Mouse (Mus musculus) hindbrain, postnatal 0 days (tissue): ENCODE results near the gene Prkaa1. TPM values are rescaled to one million over a fixed set of nuclear protein-coding genes. Genes with fewer than 3 reads are reported as not detected.
A peak's percentile ranks its signal among the peaks of the same experiment; 100 is the strongest.

Experiments
- ATAC-seq: fragments of 200-750 bp; cut with Nextera tagmentation; 2 replicates; pipeline ENCODE4 v1.8.0; 2017; ENCODE audit warnings: mild to moderate bottlenecking, moderate TSS enrichment, moderate library complexity
- DNase-seq: peaks from one replicate; pipeline ENCODE4 v3.0.0-alpha.2; 2015; ENCODE audit warnings: low spot score
- H3K27ac ChIP-seq: fragments of 300-500 bp; sonication (generic); 2 replicates; pipeline ENCODE4 v1.5.1; 2014; ENCODE audit warnings: mild to moderate bottlenecking
- H3K27me3 ChIP-seq: fragments of 300-500 bp; sonication (generic); 2 replicates; pipeline ENCODE4 v1.6.1; 2014; ENCODE audit warnings: low read length, mixed read lengths; ENCODE audit not compliant: insufficient read depth
- H3K36me3 ChIP-seq: fragments of 300-500 bp; sonication (generic); 2 replicates; pipeline ENCODE4 v1.6.1; 2014; ENCODE audit warnings: low read length, mixed read lengths; ENCODE audit not compliant: insufficient read depth
- H3K4me1 ChIP-seq: fragments of 300-500 bp; sonication (generic); 2 replicates; pipeline ENCODE4 v1.6.1; 2014; ENCODE audit warnings: antibody characterized with exemption, low read length, mixed read lengths; ENCODE audit not compliant: insufficient read depth
- H3K4me2 ChIP-seq: fragments of 300-500 bp; sonication (generic); 2 replicates; pipeline ENCODE4 v1.6.1; 2014; ENCODE audit warnings: low read depth, mild to moderate bottlenecking, low read length, moderate library complexity, mixed read lengths
- H3K4me3 ChIP-seq: fragments of 300-500 bp; sonication (generic); 2 replicates; pipeline ENCODE4 v1.5.1; 2014; ENCODE audit warnings: low read length
- H3K9ac ChIP-seq: fragments of 300-500 bp; sonication (generic); replicated peaks from 2 replicates; pipeline ENCODE4 v1.6.1; 2014; ENCODE audit warnings: mild to moderate bottlenecking, low read length, moderate library complexity, mixed read lengths
- H3K9me3 ChIP-seq: fragments of 300-500 bp; sonication (generic); 2 replicates; pipeline ENCODE4 v1.6.1; 2016; ENCODE audit warnings: low read length, mixed read lengths
- CTCF ChIP-seq: IDR thresholded peaks from 2 replicates; pipeline ENCODE4 v1.5.1; 2016; ENCODE audit warnings: antibody characterized with exemption, control low read depth, low read depth
- WGBS: fragments of 180-500 bp; shearing (Covaris S2); extraction: QIAGEN DNeasy Blood & Tissue Kit; methylation state at CpG from one replicate; pipeline ENCODE4 v1.1.7; 2014; 5-methylcytosine and 5-hydroxymethylcytosine counted together
- polyA plus RNA-seq: library from polyadenylated mRNA; unstranded; fragments of >200 nt; fragmentation: Nextera tagmentation; extraction: Ambion mirVana; gene quantifications from 2 replicates; pipeline ENCODE4 v1.2.1, GENCODE M21; 2015
- total RNA-seq: library from RNA; depleted of rRNA; stranded (reverse); fragments of >200 nt; gene quantifications from 2 replicates; pipeline ENCODE4 v1.2.3, GENCODE M21; 2014

Gene Prkaa1
- total and polyA plus RNA-seq, 2 experiments from 2014 or later = 9.4 to 14.3 TPM

- WGBS = 63% methylated on average over 9 of the region's 9 CpGs
- peak; percentile 40 for DNase-seq
- no peaks in the 10 kb centered on the region for H3K9me3 ChIP-seq
- no peak for TF ChIP-seq CTCF
- H3K27me3 ChIP-seq = no peaks in the 10 kb centered on the region
- peak; percentile 44; the same call in 1 of the 2 replicates for ATAC-seq
- H3K4me1 ChIP-seq = no peaks in the 10 kb centered on the region; the same call in 1 of the 2 replicates
- H3K27ac ChIP-seq = no peak overlapping the region
- H3K4me3 ChIP-seq = no peak overlapping the region
- no peaks in the 10 kb centered on the region for H3K36me3 ChIP-seq
- no peak overlapping the region for H3K4me2 ChIP-seq
- H3K9ac ChIP-seq = no peak overlapping the region
Measured at GRCm38 (mm10) chr15:5138021-5138856, 5.4 kb upstream of the Prkaa1 start.

- TF ChIP-seq CTCF = no peak
- H3K36me3 ChIP-seq = no peaks in the 10 kb centered on the region
- H3K4me1 ChIP-seq = no peaks in the 10 kb centered on the region; the same call in 1 of the 2 replicates
- no peaks in the 10 kb centered on the region for H3K27me3 ChIP-seq
- DNase-seq (no peak), ATAC-seq (no peak)
- H3K9ac ChIP-seq = no peak overlapping the region
- no peak overlapping the region for H3K4me2 ChIP-seq
- 89% methylated on average over 2 of the region's 2 CpGs for WGBS
- no peak overlapping the region for H3K27ac ChIP-seq
- no peaks in the 10 kb centered on the region for H3K9me3 ChIP-seq
- no peak overlapping the region for H3K4me3 ChIP-seq
Measured at GRCm38 (mm10) chr15:5139366-5139765, 4.3 kb upstream of the Prkaa1 start.

GRCm38 (mm10) chr15:5139863-5140262 lies 3.8 kb upstream of the Prkaa1 start:
- H3K36me3 ChIP-seq = no peaks in the 10 kb centered on the region
- no peak overlapping the region for H3K4me3 ChIP-seq
- H3K27ac ChIP-seq = no peak overlapping the region
- no peak overlapping the region for H3K9ac ChIP-seq
- DNase-seq (no peak), ATAC-seq (no peak)
- 91% methylated on average over 7 of the region's 7 CpGs for WGBS
- H3K4me1 ChIP-seq = peaks cover 2% of the 10 kb centered on the region; the same call in 1 of the 2 replicates
- H3K4me2 ChIP-seq = no peak overlapping the region
- no peaks in the 10 kb centered on the region for H3K27me3 ChIP-seq
- no peaks in the 10 kb centered on the region for H3K9me3 ChIP-seq
- no peak for TF ChIP-seq CTCF

- H3K9me3 ChIP-seq = no peaks in the 10 kb centered on the region
- ATAC-seq (no peak), DNase-seq (no peak)
- no peaks in the 10 kb centered on the region for H3K36me3 ChIP-seq
- H3K4me3 ChIP-seq = no peak overlapping the region
- H3K9ac ChIP-seq = no peak overlapping the region
- no peaks in the 10 kb centered on the region for H3K27me3 ChIP-seq
- no peak for TF ChIP-seq CTCF
- peaks cover 7% of the 10 kb centered on the region; the same call in 1 of the 2 replicates for H3K4me1 ChIP-seq
- no peak overlapping the region for H3K4me2 ChIP-seq
- H3K27ac ChIP-seq = no peak overlapping the region
Measured at GRCm38 (mm10) chr15:5140357-5140756, 3.3 kb upstream of the Prkaa1 start.

GRCm38 (mm10) chr15:5142047-5142446 lies 1.6 kb upstream of the Prkaa1 start:
- Histone ChIP-seq H3K9me3 (no peaks in the 10 kb centered on the region), H3K27ac (no peak overlapping the region), H3K27me3 (no peaks in the 10 kb centered on the region), H3K9ac (no peak overlapping the region), H3K36me3 (no peaks in the 10 kb centered on the region), H3K4me2 (no peak overlapping the region), H3K4me3 (no peak overlapping the region), H3K4me1 (peaks cover 9% of the 10 kb centered on the region; the same call in 1 of the 2 replicates)
- DNase-seq (no peak), ATAC-seq (no peak)
- no peak for TF ChIP-seq CTCF
- 75% methylated on average over 5 of the region's 5 CpGs for WGBS

GRCm38 (mm10) chr15:5142714-5143113 lies 947 bp upstream of the Prkaa1 start:
- H3K27me3 ChIP-seq = no peaks in the 10 kb centered on the region
- DNase-seq (no peak), ATAC-seq (no peak)
- no peaks in the 10 kb centered on the region for H3K36me3 ChIP-seq
- peaks cover 9% of the 10 kb centered on the region; the same call in 1 of the 2 replicates for H3K4me1 ChIP-seq
- WGBS = 75% methylated on average over 5 of the region's 5 CpGs
- no peaks in the 10 kb centered on the region for H3K9me3 ChIP-seq
- H3K4me3 ChIP-seq = peak overlapping the region; percentile 96; the same call in 1 of the 2 replicates
- no peak for TF ChIP-seq CTCF
- peak overlapping the region; percentile 84 for H3K4me2 ChIP-seq
- no peak overlapping the region for H3K27ac ChIP-seq
- no peak overlapping the region for H3K9ac ChIP-seq
